Mouse (Mus musculus) embryonic stem cell, embryonic (primary cell): ENCODE results near the gene Erg.

ENCODE experiments used
- CTCF ChIA-PET, 4 experiments: fragments of 300-600 bp in 2 of 4; fragments of 350-600 bp in 2 of 4; sonication (Branson Sonifier 250); formaldehyde crosslinking; loops; one replicate each; lab custom pipeline; 2022; ENCODE audit warnings: inconsistent platforms in 2 of 4; lab: Charles Lee
- POLR2A ChIA-PET, 4 experiments: fragments of 300-600 bp in 2 of 4; fragments of 350-600 bp in 2 of 4; sonication (Branson Sonifier 250); formaldehyde crosslinking; loops; one replicate each; lab custom pipeline; 2022; ENCODE audit warnings: antibody characterized with exemption in 4 of 4, inconsistent platforms in 1 of 4; lab: Charles Lee

The Erg gene

GRCm38 (mm10) chr16:95527561-95527960 lies 58.8 kb downstream of the Erg start:
- ChIA-PET POLR2A (no interaction called here), CTCF (no interaction called here)

GRCm38 (mm10) chr16:95519520-95519919 lies 66.9 kb downstream of the Erg start:
- ChIA-PET POLR2A (interaction anchor here in 1 of 4 experiments (0.6 kb wide), 1 partner anchor 63 kb away, joined by 3 read pairs; no protein-coding TSS in a partner anchor), CTCF (no interaction called here)

DNA sequence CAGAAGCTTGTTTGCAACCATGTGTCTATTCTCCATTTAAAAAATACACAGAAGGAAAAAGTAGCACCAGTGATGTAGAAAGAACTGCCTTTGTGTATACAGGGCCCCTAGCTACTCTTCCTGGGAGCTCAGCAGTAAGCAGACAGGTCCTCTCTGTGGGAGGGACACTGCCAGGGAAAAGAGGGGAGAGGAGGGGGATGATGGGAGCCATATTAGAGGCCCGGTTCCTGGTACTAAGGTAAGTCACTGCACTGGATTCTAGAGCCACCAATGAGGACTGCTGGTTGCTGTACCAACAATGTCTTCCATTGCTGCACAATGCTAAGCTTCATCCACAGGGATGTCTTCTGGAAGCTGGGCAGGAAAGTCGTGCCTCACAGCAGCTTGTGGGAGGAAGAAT lies 80.3 kb downstream of the Erg start:
- ChIA-PET POLR2A (no interaction called here), CTCF (no interaction called here)

GRCm38 (mm10) chr16:95496582-95497300 lies 89.7 kb downstream of the Erg start:
- ChIA-PET CTCF (no interaction called here), POLR2A (interaction anchor here in 1 of 4 experiments (0.7 kb wide), 1 partner anchor 41 kb away, joined by 4 read pairs; no protein-coding TSS in a partner anchor)

GRCm38 (mm10) chr16:95494108-95494507 lies 92.3 kb downstream of the Erg start:
- POLR2A ChIA-PET, result no interaction called here
- CTCF ChIA-PET, result interaction anchor here in 1 of 4 experiments (0.7 kb wide), 1 partner anchor 113 kb away, joined by 4 read pairs; no protein-coding TSS in a partner anchor

DNA sequence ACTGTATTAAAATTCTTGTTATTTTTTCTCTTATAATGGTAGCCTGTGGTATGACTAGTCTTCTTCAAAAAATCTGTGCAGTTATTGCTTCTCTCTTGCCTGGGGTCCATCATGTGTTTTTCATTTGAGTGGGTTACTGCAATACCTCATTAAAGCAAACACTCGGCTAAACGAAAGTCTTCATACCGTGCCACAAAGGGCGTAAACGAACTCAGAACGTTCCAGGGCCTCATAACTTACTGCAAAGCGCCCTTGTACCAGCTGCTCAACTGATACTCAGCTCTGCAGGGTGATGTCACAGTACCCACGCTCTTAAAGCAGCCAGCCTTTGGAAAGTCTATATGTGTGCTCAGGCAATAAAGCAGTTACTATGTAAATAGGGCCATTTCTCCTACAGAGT lies 93.1 kb downstream of the Erg start:
- ChIA-PET POLR2A (no interaction called here), CTCF (no interaction called here)

GRCm38 (mm10) chr16:95492146-95492545 lies 94.2 kb downstream of the Erg start:
- CTCF ChIA-PET, result no interaction called here

GRCm38 (mm10) chr16:95490386-95490785 lies 96.0 kb downstream of the Erg start:
- CTCF ChIA-PET, result interaction anchor here in 1 of 4 experiments (0.7 kb wide), 1 partner anchor 13 kb away, joined by 3 read pairs; no protein-coding TSS in a partner anchor
- POLR2A ChIA-PET, result no interaction called here

More at GRCm38 (mm10) chr16:95492146-95492545, 94.2 kb downstream of the Erg start:
- POLR2A ChIA-PET, result no interaction called here

- CTCF ChIA-PET, result no interaction called here
- POLR2A ChIA-PET, result no interaction called here
Observed at GRCm38 (mm10) chr16:95487606-95488351, 98.6 kb downstream of the Erg start.

GRCm38 (mm10) chr16:95481176-95481575 lies 105.2 kb downstream of the Erg start:
- CTCF ChIA-PET, result interaction anchor here in 1 of 4 experiments (0.6 kb wide), 1 partner anchor 45 kb away, joined by 3 read pairs; no protein-coding TSS in a partner anchor
- POLR2A ChIA-PET, result interaction anchor here in 1 of 4 experiments (0.9 kb wide), 1 partner anchor 285 kb away, joined by 4 read pairs; no protein-coding TSS in a partner anchor

GRCm38 (mm10) chr16:95478558-95478957 lies 107.8 kb downstream of the Erg start:
- CTCF ChIA-PET, result no interaction called here
- POLR2A ChIA-PET, result no interaction called here

- POLR2A ChIA-PET, result no interaction called here
- CTCF ChIA-PET, result no interaction called here
Observed at GRCm38 (mm10) chr16:95475041-95475440, 111.4 kb downstream of the Erg start.

GRCm38 (mm10) chr16:95473946-95474345 lies 112.4 kb downstream of the Erg start:
- POLR2A ChIA-PET, result no interaction called here
- CTCF ChIA-PET, result interaction anchor here in 1 of 4 experiments (1.3 kb wide), 1 partner anchor 131 kb away, joined by 3 read pairs; no protein-coding TSS in a partner anchor

- ChIA-PET POLR2A (no interaction called here), CTCF (no interaction called here)
Observed at GRCm38 (mm10) chr16:95472771-95473170, 113.6 kb downstream of the Erg start.

DNA sequence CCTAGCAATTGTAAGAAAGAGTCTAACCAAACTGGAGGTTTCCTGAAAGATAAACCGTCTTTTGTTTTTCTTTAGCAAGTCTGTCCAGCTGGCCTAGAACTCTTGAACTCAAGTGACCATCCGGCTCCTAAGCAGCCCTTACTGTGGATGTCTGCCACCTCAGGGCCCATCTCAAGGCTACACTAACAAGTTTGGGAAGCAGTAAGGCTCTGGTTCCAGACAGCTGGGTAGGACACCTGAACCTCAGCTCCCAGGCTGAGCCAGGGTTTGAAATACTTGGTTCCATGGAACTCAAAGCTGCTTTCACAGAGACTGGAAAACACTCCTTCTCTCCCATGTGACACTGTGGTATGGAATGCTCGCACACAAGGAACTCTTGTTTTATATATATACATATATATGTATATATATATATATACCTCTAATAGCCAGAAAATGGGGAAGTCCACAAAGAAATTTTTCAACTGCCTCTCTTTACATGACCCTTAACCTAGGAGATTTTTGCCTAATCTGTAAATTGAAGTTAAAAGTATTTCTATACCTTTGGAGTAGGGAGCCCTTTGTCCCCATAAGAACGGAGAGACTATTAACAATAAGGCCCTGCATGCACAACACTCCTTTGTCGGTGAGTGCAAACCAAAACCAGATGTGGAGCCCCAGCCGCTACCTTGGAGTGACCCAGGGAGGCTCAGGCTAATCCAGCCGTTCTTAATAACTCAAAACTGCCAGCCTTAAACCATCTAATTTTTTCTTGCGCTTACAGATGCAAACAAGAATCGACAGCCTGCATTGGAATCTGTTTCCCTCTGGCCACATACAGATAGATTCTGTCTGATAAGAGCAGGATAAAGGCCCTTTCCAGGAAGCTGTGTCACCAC lies 116.9 kb downstream of the Erg start:
- ChIA-PET POLR2A (no interaction called here), CTCF (interaction anchor here in 1 of 4 experiments (0.5 to 0.6 kb wide), 2 partner anchors 495 to 761 kb away, joined by 3 to 6 read pairs; no protein-coding TSS in a partner anchor)

- ChIA-PET POLR2A (no interaction called here), CTCF (no interaction called here)
Observed at GRCm38 (mm10) chr16:95467893-95468292, 118.5 kb downstream of the Erg start.

DNA sequence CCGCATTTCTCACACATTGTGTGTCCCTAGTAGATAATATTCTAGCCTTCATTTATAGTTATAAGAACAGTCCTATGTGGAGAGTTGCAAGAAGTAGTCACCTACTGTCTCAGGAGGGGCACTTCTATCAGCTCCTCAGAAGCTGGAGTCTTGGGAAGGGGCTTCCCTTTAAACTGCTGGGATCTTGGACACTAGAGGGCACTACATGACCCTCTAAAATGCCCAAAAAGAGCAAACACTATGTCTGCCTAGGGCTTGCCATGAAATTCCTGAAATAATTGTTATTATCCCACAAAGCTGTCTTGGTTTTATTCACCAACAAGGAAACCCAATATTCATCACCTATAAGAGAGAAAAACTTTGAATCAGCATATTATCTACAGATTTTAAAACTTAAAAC lies 119.8 kb downstream of the Erg start:
- ChIA-PET CTCF (interaction anchor here in 2 of 4 experiments (0.5 to 1.2 kb wide), 9 partner anchors 105 to 498 kb away, joined by 3 to 6 read pairs (median 3); no protein-coding TSS in a partner anchor), POLR2A (interaction anchor here in 2 of 4 experiments (0.6 to 1.3 kb wide), 2 partner anchors 54 to 311 kb away, joined by 3 to 4 read pairs; no protein-coding TSS in a partner anchor)

DNA sequence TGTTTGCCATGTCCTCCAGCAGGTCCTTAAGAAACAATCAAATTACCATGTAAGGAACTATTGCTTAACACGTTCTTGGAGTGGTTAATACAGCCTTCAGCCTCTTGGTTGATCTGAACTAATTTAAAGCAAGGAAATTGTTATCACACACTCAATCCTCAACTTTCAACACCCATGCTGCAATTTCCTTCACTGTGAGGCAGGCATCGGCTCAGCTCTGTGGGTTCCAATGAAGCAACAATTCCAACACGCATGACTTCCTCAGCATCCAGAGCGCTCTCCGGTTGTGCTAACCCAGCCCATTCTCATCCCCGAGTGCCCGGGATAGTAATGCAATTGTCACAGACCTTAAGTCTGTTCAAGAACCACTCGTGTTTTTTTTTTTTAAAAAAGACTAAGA lies 121.8 kb downstream of the Erg start:
- ChIA-PET POLR2A (no interaction called here), CTCF (interaction anchor here in 1 of 4 experiments (0.7 kb wide), 1 partner anchor 966 kb away, joined by 4 read pairs; no protein-coding TSS in a partner anchor)

GRCm38 (mm10) chr16:95463796-95464195 lies 122.6 kb downstream of the Erg start:
- CTCF ChIA-PET, result no interaction called here
- POLR2A ChIA-PET, result no interaction called here
